Mouse (Mus musculus) monocyte, adult 59 days (primary cell): ENCODE results near the gene Olfr968. TPM values are rescaled to one million over a fixed set of nuclear protein-coding genes. Genes with fewer than 3 reads are reported as not detected.

ENCODE experiments used
- total RNA-seq, 2 experiments: library from RNA; stranded (reverse); gene quantifications; one replicate each; pipeline ENCODE4 v1.2.4; 2023

The Olfr968 gene
- total RNA-seq: not detected

DNA sequence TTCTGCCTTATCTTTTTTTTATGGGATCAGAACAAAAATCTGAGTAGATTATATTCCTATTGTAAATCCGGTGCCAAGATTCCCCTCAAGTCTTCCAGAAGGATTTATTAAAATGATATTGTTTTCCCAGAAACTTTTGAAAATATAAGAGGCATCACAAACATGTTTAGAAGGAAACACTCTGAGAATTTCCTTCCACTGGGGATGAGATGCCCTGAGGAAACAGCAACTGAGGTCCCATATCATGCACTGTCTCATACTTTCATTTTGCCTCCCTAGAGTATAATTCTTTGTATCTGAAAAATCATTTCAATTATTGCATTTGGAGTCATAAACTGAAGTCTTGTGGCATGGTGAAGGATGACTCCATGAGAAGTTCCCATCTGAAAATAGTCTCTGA lies at the start of gene Olfr968:
Gene Olfr968 (minus strand): TSS at position 101 of the 400 bp plus-strand sequence.

DNA sequence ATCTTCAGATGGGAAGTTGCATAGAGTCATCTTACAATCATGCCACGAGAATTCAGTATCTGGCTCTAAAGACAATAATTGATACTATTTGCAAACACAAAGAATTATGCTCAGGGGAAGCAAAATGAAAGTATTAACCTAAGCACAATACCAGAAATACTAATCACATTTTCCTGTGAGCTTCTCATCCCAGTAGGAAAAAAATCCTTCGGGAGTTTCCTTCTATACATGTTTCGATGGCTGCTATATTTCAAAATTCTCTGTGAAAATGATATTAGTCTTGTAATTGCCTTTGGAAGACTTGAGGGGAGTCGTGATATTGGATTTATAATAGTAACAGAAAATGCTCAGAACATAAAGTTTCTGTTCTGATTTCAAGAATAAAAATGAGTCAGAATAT lies 25.5 kb upstream of the Olfr968 start, which contains the start of gene Olfr970:
Gene Olfr970 (plus strand): TSS at position 301 of the 400 bp plus-strand sequence.

GRCm38 (mm10) chr9:39790558-39790957 lies 7.5 kb upstream of the Olfr968 start, which contains the start of gene Olfr969:
Gene Olfr969, plus strand, starts transcription at chr9:39790945.

GRCm38 (mm10) chr9:39745949-39746348 lies 37.1 kb downstream of the Olfr968 start, which contains the start of gene Olfr967:
Gene Olfr967, plus strand, starts transcription at chr9:39746249.

DNA sequence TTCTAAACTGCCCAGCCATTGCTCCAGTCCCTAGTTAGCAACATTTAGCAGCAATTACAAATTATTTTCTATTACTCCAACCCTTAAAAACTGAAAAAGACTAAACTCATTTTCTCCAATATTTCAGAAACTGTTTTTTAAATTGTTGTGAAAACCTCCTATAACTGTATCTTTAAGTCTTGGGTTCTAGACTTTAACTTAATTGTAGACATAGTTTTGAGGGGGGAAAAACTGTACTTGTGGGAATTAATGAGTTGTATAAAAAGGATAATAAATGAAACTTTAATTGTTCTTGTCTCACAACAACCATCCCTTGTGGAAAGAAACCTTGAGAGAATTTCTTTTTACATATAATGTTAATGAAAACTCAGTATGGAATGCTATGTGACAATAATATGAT lies 52.4 kb downstream of the Olfr968 start, which contains the start of gene Olfr150:
Gene Olfr150 (plus strand): TSS at position 301 of the 400 bp plus-strand sequence.

Other genes starting within 250 kb of the Olfr968 start
- gene Olfr958, start 229.2 kb downstream of the Olfr968 start, total RNA-seq: not detected
- gene Olfr959, start 207.7 kb downstream of the Olfr968 start, total RNA-seq: not detected
- gene AW551984, start 178.8 kb downstream of the Olfr968 start, total RNA-seq: not detected
- not detected for gene Olfr148, start 172.6 kb downstream of the Olfr968 start, total RNA-seq
- gene Olfr960, start 161.9 kb downstream of the Olfr968 start, total RNA-seq: not detected
- not detected for gene Olfr961, start 138.2 kb downstream of the Olfr968 start, total RNA-seq
- gene Olfr963, start 116.0 kb downstream of the Olfr968 start, total RNA-seq: not detected
- not detected for gene Olfr149, start 76.1 kb downstream of the Olfr968 start, total RNA-seq
- gene Olfr965, start 71.9 kb downstream of the Olfr968 start, total RNA-seq: not detected
- gene Olfr150, start 52.3 kb downstream of the Olfr968 start, total RNA-seq: not detected
- gene Olfr967, start 37.0 kb downstream of the Olfr968 start, total RNA-seq: not detected
- gene Olfr969, start 7.7 kb upstream of the Olfr968 start, total RNA-seq: not detected
- not detected for gene Olfr970, start 25.6 kb upstream of the Olfr968 start, total RNA-seq
- not detected for gene Olfr971, start 53.6 kb upstream of the Olfr968 start, total RNA-seq
- gene Olfr972, start 83.2 kb upstream of the Olfr968 start, total RNA-seq: not detected
- not detected for gene Olfr229, start 124.1 kb upstream of the Olfr968 start, total RNA-seq
- gene Olfr974, start 154.2 kb upstream of the Olfr968 start, total RNA-seq: not detected
- gene Olfr975, start 168.8 kb upstream of the Olfr968 start, total RNA-seq: not detected
- not detected for gene Olfr976, start 177.9 kb upstream of the Olfr968 start, total RNA-seq
- gene Olfr978, start 208.9 kb upstream of the Olfr968 start, total RNA-seq: not detected
- not detected for gene Olfr979, start 220.2 kb upstream of the Olfr968 start, total RNA-seq
- gene Olfr980, start 226.3 kb upstream of the Olfr968 start, total RNA-seq: not detected
- gene Olfr981, start 238.2 kb upstream of the Olfr968 start, total RNA-seq: not detected